Mouse (Mus musculus) spleen, postnatal 36 days (tissue): ENCODE results near the gene Tmem115.
A peak's percentile ranks its signal among the peaks of the same experiment; 100 is the strongest.
"Not testable (repeated sequence)": the region's sequence is repeated elsewhere in the genome, so short reads cannot be mapped to it uniquely, and the experiment has no call there.

ENCODE experiments used
- DNase-seq, 2 experiments: peaks; one replicate each; pipeline ENCODE4 v3.0.0; 2022; ENCODE audit warnings: low spot score in 2 of 2, mixed read lengths in 1 of 2

The Tmem115 gene

GRCm38 (mm10) chr9:107570845-107571244 is 37.1 kb downstream of the Tmem115 start:
- no peak for DNase-seq

- DNase-seq, result no peak
Measured at GRCm38 (mm10) chr9:107571534-107572326, 38.0 kb downstream of the Tmem115 start.

GRCm38 (mm10) chr9:107572327-107572662 is 38.5 kb downstream of the Tmem115 start:
- no peak for DNase-seq

- DNase-seq, result not testable (repeated sequence)
Measured at GRCm38 (mm10) chr9:107573774-107574173, 40.0 kb downstream of the Tmem115 start.

- no peak for DNase-seq
Measured at GRCm38 (mm10) chr9:107575579-107576356, 42.0 kb downstream of the Tmem115 start.

- peak; percentile 50 to 64 for DNase-seq
Measured at GRCm38 (mm10) chr9:107576357-107577107, 42.8 kb downstream of the Tmem115 start, which contains the start of gene Hyal1. Gene Hyal1 (plus strand): TSS chr9:107576927.

GRCm38 (mm10) chr9:107577871-107578270 is 44.1 kb downstream of the Tmem115 start:
- no peak for DNase-seq

- DNase-seq, result no peak
Measured at GRCm38 (mm10) chr9:107578587-107578986, 44.8 kb downstream of the Tmem115 start, which contains the start of gene Naa80. Gene Naa80 (plus strand): TSS chr9:107578887.

- DNase-seq, result no peak
Measured at GRCm38 (mm10) chr9:107579023-107579900, 45.5 kb downstream of the Tmem115 start.

- DNase-seq, result peak; percentile 85 to 89
Measured at GRCm38 (mm10) chr9:107580501-107581317, 47.0 kb downstream of the Tmem115 start, which contains the start of gene Hyal3. Gene Hyal3 (plus strand): TSS chr9:107580818.

- no peak for DNase-seq
Measured at GRCm38 (mm10) chr9:107581584-107581983, 47.8 kb downstream of the Tmem115 start.

- no peak for DNase-seq
Measured at GRCm38 (mm10) chr9:107582509-107583062, 48.8 kb downstream of the Tmem115 start.

- no peak for DNase-seq
Measured at GRCm38 (mm10) chr9:107583174-107583573, 49.4 kb downstream of the Tmem115 start.

GRCm38 (mm10) chr9:107586504-107586903 is 52.8 kb downstream of the Tmem115 start:
- no peak for DNase-seq

GRCm38 (mm10) chr9:107586974-107587832 is 53.5 kb downstream of the Tmem115 start, which contains the start of gene Ifrd2:
Gene Ifrd2 (plus strand): TSS chr9:107587642.
- peak; percentile 99 for DNase-seq

- DNase-seq, result peak in 1 of 2 experiments; percentile 70
Measured at GRCm38 (mm10) chr9:107587833-107588639, 54.3 kb downstream of the Tmem115 start.
